Mouse (Mus musculus) heart, embryonic 14.5 days (tissue): ENCODE data around the gene Fzr1. TPM values are rescaled to one million over a fixed set of nuclear protein-coding genes. Genes with fewer than 3 reads are reported as not detected.
A peak's percentile ranks its signal among the peaks of the same experiment; 100 is the strongest.

Experiments
- ATAC-seq: fragments of 200-750 bp; cut with Nextera tagmentation; 2 replicates; pipeline ENCODE4 v1.8.0; 2017; ENCODE audit warnings: low read depth, moderate TSS enrichment; ENCODE audit not compliant: insufficient number of reproducible peaks, insufficient read depth, low FRiP score
- H3K27ac ChIP-seq, 2 experiments: fragments of 200-500 bp in 1 of 2; fragments of 300-500 bp in 1 of 2; sonication (generic) in 1 of 2; replicated peaks in 1 of 2; 2 replicates each; pipeline ENCODE4 v1.5.1; 2012 to 2014; ENCODE audit warnings: low read depth in 2 of 2, low read length in 2 of 2, control low read depth in 1 of 2, mild to moderate bottlenecking in 1 of 2, mixed read lengths in 1 of 2; ENCODE audit not compliant: control insufficient read depth in 1 of 2, insufficient read depth in 1 of 2
- H3K27me3 ChIP-seq: fragments of 300-500 bp; sonication (generic); 2 replicates; pipeline ENCODE4 v1.6.1; 2014; ENCODE audit warnings: mild to moderate bottlenecking, low read length, control low read depth; ENCODE audit not compliant: control insufficient read depth, insufficient read depth
- H3K36me3 ChIP-seq: fragments of 300-500 bp; sonication (generic); 2 replicates; pipeline ENCODE4 v1.6.1; 2014; ENCODE audit warnings: mild to moderate bottlenecking, control low read depth, low read length, mixed read lengths; ENCODE audit not compliant: control insufficient read depth, insufficient read depth
- H3K4me1 ChIP-seq, 2 experiments: fragments of 200-500 bp in 1 of 2; fragments of 300-500 bp in 1 of 2; sonication (generic) in 1 of 2; 2 replicates each; pipeline ENCODE4 v1.6.1; 2012 to 2014; ENCODE audit warnings: low read length in 2 of 2, control low read depth in 1 of 2, mixed read lengths in 1 of 2; ENCODE audit not compliant: control insufficient read depth in 2 of 2, insufficient read depth in 2 of 2
- H3K4me2 ChIP-seq: fragments of 300-500 bp; sonication (generic); 2 replicates; pipeline ENCODE4 v1.6.1; 2014; ENCODE audit warnings: mild to moderate bottlenecking, low read length
- H3K4me3 ChIP-seq, 2 experiments: fragments of 200-500 bp in 1 of 2; fragments of 300-500 bp in 1 of 2; sonication (generic) in 1 of 2; 2 replicates each; pipeline ENCODE4 v1.5.1; 2012 to 2014; ENCODE audit warnings: low read length in 2 of 2, mild to moderate bottlenecking in 2 of 2, control low read depth in 1 of 2, low read depth in 1 of 2, moderate library complexity in 1 of 2; ENCODE audit not compliant: control insufficient read depth in 1 of 2, insufficient read depth in 1 of 2
- H3K9ac ChIP-seq: fragments of 300-500 bp; sonication (generic); 2 replicates; pipeline ENCODE4 v1.6.1; 2014; ENCODE audit warnings: mild to moderate bottlenecking, low read length
- H3K9me3 ChIP-seq: fragments of 300-500 bp; sonication (generic); 2 replicates; pipeline ENCODE4 v1.6.1; 2016; ENCODE audit warnings: low read length, control low read depth; ENCODE audit not compliant: control insufficient read depth
- WGBS: fragments of 180-500 bp; shearing (Covaris S2); extraction: QIAGEN DNeasy Blood & Tissue Kit; methylation state at CpG from one replicate; pipeline ENCODE4 v1.1.7; 2014; 5-methylcytosine and 5-hydroxymethylcytosine counted together
- polyA plus RNA-seq: library from polyadenylated mRNA; unstranded; fragments of >200 nt; fragmentation: Nextera tagmentation; extraction: Ambion mirVana; gene quantifications from 2 replicates; pipeline ENCODE4 v1.2.1, GENCODE M21; 2014

Fzr1 gene
- polyA plus RNA-seq, 1 experiment from 2014 or later = 64.6 TPM

DNA sequence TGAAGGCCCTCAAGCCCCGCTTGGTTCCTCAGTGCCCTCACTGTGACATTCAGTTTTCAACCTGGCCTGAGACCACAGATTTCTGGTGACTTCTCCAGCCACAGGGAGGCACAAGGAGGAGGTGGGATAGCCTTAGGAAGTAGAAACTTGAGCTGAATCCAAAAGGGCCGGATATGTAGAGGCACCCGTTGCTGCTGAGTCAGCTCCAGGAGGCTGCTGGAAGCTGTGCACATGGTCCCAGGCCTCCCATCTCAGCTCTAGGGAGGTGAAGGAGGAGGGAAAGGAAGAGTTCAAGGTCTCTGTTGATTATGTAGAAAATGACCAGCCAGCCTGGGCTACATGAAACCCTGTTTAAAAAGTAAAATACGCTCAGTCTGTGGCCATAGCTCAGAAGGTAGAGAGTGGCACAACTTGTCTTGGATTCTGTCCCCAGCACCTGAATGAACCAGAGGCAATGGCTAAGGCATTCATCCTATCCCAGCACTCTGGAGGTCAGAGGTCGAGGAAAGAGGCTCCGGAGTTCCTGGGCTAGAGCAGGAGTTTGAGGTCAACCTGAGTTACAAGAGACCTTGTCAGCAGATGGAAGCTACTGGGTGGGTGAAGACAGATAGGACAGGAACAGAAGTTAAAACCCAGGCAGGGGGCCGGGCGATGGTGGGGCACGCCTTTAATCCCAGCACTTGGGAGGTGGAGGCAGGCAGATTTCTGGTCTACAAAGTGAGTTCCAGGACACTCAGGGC lies 23.4 kb downstream of the Fzr1 start:
- ATAC-seq = no peak
- H3K4me1 ChIP-seq = peaks cover 9 to 25% of the 10 kb centered on the region in 2 experiments
- no peak overlapping the region for H3K4me3 ChIP-seq
- WGBS = 61% methylated on average over 9 of the region's 9 CpGs
- H3K4me2 ChIP-seq = no peak overlapping the region
- H3K27me3 ChIP-seq = no peaks in the 10 kb centered on the region
- H3K9me3 ChIP-seq = no peaks in the 10 kb centered on the region
- H3K9ac ChIP-seq = 0 out of 2 replicates have a peak overlapping the region, but pooled peaks have one; percentile 19
- H3K36me3 ChIP-seq = no peaks in the 10 kb centered on the region
- no peak overlapping the region for H3K27ac ChIP-seq

DNA sequence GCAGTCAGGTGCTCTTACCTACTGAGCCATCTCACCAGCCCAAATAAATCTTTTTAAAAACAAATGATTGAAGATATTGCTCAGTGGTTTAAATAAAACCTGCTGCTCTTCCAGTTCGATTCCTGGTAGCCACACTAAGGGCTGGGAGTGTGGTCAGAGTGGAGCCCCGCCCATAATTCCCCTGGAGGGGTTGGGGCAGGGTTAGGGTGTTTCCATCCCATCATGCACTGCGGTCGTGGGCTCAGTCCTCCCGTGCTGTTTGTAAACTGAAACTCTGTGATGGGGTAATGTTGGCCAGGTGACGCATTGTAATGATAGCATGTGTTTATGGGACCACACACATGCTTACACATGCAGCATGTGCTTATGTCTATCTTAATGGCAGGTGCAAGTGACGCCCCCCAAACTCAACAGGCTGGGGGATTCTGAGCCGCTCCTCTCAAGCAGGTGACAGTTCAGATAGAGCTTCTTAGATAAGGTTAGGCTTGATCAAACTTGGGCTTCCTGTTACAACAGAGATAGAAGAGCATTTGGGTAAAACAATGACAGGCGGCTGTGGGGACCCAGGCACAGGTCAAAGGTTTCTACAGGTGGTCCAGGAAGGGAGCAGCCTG lies 26.5 kb downstream of the Fzr1 start:
- H3K4me3 ChIP-seq = no peak overlapping the region
- peaks cover 14 to 31% of the 10 kb centered on the region in 2 experiments for H3K4me1 ChIP-seq
- WGBS = 22% methylated on average over 9 of the region's 9 CpGs
- no peak overlapping the region for H3K4me2 ChIP-seq
- no peak for ATAC-seq
- H3K9me3 ChIP-seq = no peaks in the 10 kb centered on the region
- no peak overlapping the region for H3K27ac ChIP-seq
- no peak overlapping the region for H3K9ac ChIP-seq
- H3K27me3 ChIP-seq = no peaks in the 10 kb centered on the region
- H3K36me3 ChIP-seq = peaks cover 19% of the 10 kb centered on the region

DNA sequence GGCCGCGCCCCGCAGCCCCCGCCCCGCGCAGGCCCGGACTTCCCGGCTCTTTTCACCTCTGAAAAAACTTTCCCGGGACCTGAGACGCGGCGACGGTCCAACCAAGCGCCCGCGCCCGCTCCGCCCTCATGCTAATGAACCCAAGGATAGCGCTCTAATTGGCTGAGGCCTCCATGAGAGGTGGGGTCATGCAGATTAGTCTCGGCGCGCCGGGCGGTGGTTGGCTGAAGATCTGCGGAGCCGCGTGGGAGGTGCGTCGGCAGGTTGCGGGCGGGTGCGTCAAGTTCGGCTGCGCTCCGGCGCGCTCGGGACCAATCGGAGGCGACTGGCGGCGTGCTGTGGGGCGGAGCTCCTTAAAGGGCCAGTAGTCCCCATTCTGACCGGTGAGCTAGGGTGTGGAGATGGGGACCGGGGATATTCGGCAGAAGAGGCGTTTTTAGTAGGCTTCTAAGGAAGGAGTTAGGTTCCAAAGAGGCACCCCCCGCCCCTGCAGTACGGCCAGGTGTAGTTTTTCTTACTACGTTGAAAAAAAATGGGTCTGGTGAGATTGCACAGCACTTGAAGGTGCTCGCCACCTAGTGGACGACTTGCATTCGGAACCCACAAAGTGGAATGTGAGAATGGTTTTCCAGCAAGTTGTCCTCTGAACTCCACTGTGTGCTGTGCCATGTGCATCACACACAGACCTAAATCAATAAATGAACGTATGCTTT lies 27.8 kb downstream of the Fzr1 start, which contains the start of gene Hmg20b:
TSS of gene Hmg20b (minus strand) at position 130 of the 713 bp plus-strand sequence.
- peak within 1 kb of the TSS; percentile 52 to 84 for H3K27ac ChIP-seq
- peak within 1 kb of the TSS; percentile 67 to 85 for H3K4me3 ChIP-seq
- H3K9me3 ChIP-seq = no peaks in the 10 kb centered on the region
- H3K4me1 ChIP-seq = peaks cover 17 to 28% of the 10 kb centered on the region in 2 experiments
- peak; percentile 93 for ATAC-seq
- WGBS = under 1% methylated on average over 54 of the region's 54 CpGs
- peak within 1 kb of the TSS; percentile 96 for H3K9ac ChIP-seq
- peaks cover 31% of the 10 kb centered on the region for H3K36me3 ChIP-seq
- H3K4me2 ChIP-seq = peak within 1 kb of the TSS; percentile 98
- no peaks in the 10 kb centered on the region for H3K27me3 ChIP-seq

GRCm38 (mm10) chr10:81349961-81350350 lies 28.4 kb downstream of the Fzr1 start:
- Histone ChIP-seq H3K4me2 (peak overlapping the region; percentile 98), H3K27ac (peak overlapping the region; percentile 19 to 84), H3K4me1 (peaks cover 17 to 28% of the 10 kb centered on the region in 2 experiments), H3K36me3 (peaks cover 34% of the 10 kb centered on the region), H3K9me3 (no peaks in the 10 kb centered on the region), H3K27me3 (no peaks in the 10 kb centered on the region), H3K9ac (peak overlapping the region; percentile 96), H3K4me3 (peak overlapping the region; percentile 66 to 85)
- under 1% methylated on average over 26 of the region's 29 CpGs for WGBS
- ATAC-seq = 0 out of 2 replicates have a peak, but pooled peaks have one; percentile 6

GRCm38 (mm10) chr10:81349146-81349545 lies 29.2 kb downstream of the Fzr1 start:
- H3K27ac ChIP-seq = peak overlapping the region in 1 of 2 experiments; percentile 84; a peak in 2 of 4 replicates
- H3K4me1 ChIP-seq = peaks cover 17 to 28% of the 10 kb centered on the region in 2 experiments
- ATAC-seq = no peak
- H3K4me2 ChIP-seq = peak overlapping the region; percentile 98
- WGBS = 6% methylated on average over 11 of the region's 12 CpGs
- no peaks in the 10 kb centered on the region for H3K9me3 ChIP-seq
- peak overlapping the region; percentile 96 for H3K9ac ChIP-seq
- H3K27me3 ChIP-seq = no peaks in the 10 kb centered on the region
- peak overlapping the region; percentile 66 to 85 for H3K4me3 ChIP-seq
- H3K36me3 ChIP-seq = peaks cover 34% of the 10 kb centered on the region

DNA sequence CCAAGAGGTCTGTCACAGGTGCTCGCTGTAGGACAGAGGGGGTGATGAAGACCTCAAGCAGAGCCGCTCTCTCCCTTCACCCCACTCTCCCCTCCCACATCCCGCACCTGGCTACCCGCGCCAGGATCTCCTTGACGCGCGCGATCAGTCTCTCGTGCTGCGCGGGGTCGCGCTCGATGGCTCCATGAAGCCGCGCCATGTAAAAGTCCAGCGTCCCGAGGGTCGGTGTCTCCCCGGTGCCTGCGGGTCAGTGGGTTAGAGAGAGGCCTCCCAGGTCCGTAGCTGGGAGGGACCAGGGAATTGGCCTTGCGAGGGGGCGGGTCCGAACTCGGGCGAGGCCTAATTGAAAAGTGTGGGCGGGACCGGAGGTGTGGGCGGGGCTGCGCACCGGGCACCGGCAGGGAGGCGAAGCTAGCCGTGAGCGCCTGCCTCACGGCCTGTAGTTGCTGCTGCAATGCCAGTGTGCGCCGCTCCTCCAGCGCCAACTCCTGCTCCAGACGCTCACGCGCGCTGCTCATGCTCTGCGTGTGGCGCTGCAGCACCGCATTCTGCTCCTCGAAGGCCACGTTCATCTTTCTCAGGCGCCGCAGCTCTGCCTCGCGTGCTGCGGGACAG lies 31.8 kb downstream of the Fzr1 start:
- H3K4me3 ChIP-seq = peak overlapping the region; percentile 4 to 10; a peak in 2 of 4 replicates
- no peak for ATAC-seq
- peaks cover 34% of the 10 kb centered on the region for H3K36me3 ChIP-seq
- peaks cover 17 to 28% of the 10 kb centered on the region in 2 experiments for H3K4me1 ChIP-seq
- peak overlapping the region; percentile 7; the same call in 1 of the 2 replicates for H3K9ac ChIP-seq
- peaks cover 19% of the 10 kb centered on the region for H3K27me3 ChIP-seq
- H3K27ac ChIP-seq = no peak overlapping the region
- H3K9me3 ChIP-seq = no peaks in the 10 kb centered on the region
- 17% methylated on average over 55 of the region's 55 CpGs for WGBS
- peak overlapping the region; percentile 49 for H3K4me2 ChIP-seq

DNA sequence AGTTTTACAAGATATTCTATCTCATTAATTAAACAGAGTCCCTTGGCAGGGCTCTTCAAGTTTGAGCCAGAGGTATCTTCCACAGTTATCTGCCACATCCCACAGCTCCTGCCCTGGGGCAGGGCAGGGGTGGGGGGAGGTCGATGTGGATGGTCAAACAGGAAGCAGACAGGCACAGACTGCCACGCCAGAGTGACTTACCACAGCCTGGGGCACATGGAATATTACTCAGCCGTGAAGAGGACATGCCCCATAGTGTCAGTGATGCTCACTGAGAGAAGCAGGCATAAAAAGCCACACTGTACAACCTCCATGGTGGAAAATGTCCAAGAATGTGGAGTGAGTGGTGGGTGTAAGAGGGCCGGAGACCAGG lies 33.2 kb downstream of the Fzr1 start:
- Histone ChIP-seq H3K4me1 (peaks cover 17 to 26% of the 10 kb centered on the region in 2 experiments), H3K27me3 (peaks cover 19% of the 10 kb centered on the region), H3K36me3 (peaks cover 34% of the 10 kb centered on the region), H3K4me3 (no peak overlapping the region), H3K4me2 (no peak overlapping the region), H3K9ac (no peak overlapping the region), H3K9me3 (no peaks in the 10 kb centered on the region), H3K27ac (no peak overlapping the region)
- ATAC-seq = no peak
- WGBS = 80% methylated on average over 4 of the region's 4 CpGs
